Mouse (Mus musculus): ENCODE measurements around the gene Nlk.

DNA sequence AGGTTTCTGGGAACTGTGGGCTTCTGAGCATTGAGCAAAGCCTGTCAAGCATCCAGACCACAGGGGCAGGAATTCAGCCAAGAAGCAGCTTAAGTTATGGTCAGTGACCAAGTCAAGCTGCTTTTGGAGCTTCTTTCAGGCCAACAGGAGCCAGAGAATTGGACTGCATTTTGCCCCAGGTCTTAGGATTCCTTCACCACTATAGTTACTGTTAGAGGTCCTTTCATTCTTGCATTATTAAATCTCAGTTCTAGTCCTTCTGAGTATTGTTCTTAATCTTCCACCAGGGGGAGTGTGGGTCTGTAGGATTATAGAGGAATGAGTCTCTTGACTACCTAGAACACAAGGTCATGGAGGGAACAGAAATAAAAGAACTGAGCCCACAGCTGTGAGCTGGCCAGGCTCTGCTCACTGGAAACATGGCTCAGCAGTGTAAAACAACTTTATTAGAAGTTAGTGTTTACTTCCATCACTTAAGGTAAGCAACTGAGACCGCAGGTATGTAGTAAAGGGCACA, 174.6 kb downstream of the Nlk start:
- TF ChIP-seq GATA1 (IDR thresholded peaks at IDR 0.05; ENCODE audit: borderline replicate concordance, low read length) (no peak), FLI1 (IDR thresholded peaks at IDR 0.05; ENCODE audit: low read length) (no peak)

Data from megakaryocyte, embryonic 14.5 days (primary cell).